Mouse (Mus musculus): ENCODE data around the gene Trim72.

Gene Trim72

GRCm38 (mm10) chr7:128050739-128051138 is 47.0 kb downstream of the Trim72 start:
- in situ Hi-C loops (cut with MboI), result no loop called here

DNA sequence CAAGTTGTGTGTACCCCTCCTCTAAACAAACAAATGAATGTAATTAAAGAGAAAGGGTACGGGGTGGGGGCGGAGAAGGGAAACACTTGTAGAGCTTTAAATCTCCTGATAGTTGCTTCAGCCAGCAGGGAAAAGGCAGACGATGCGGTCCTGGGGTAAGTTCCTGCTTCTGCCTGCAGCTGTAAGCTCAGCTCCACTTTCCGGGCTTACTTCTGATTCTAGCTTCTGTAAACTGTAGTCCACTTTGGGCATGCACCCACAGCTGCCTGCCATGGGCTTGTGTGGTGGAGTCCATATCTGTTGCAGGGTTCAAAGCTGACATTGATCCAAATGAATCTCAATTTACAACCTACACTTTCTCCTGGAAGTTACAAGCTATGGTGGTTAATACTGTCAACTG is 49.3 kb downstream of the Trim72 start:
- in situ Hi-C loops (cut with MboI), result no loop called here

DNA sequence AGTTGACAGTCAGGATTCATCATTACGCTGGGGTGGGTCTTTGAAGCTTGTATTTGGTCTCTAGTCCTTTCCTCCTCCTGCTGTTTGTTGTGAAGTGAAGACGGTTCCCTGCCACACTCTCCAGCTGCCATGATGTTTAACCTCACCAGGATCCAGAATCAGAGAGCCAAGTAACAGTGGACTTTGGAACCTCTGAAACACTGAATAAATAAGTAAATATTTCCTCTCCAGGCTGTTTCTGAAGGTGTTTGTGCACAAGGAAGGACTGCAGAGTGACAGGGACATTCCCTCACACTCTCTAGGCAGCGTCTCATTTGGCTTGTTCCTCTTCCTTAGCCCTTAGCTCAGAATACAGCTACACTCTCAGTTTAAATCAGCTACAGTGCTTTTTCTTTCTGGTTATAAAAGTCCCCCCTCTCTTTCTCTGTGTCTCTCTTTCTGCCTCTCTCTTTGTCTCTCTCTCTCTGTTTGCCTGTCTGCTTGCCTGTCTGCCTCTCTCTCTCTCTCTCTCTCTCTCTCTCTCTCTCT is 53.2 kb downstream of the Trim72 start:
- in situ Hi-C loops (cut with MboI), result no loop called here

DNA sequence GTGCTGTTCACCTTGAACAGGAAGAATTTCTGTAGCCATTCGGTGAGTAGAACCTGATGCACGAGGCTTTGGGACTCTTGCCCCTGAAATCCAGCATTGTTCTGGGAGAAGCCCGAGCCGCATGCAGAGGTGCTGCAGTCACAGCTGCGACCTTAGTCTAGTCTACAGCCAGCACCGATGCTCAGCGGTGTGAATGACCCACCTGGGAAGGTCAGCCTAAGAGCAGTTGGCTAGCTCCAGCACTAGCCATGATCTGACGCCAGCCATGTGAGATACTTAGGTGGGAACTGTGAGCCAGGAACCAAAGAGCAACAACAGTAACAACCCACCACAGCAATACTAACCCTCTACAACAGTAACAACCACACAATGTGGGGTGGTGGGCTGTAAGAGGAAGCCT is 54.1 kb downstream of the Trim72 start:
- in situ Hi-C loops (cut with MboI), result no loop called here

DNA sequence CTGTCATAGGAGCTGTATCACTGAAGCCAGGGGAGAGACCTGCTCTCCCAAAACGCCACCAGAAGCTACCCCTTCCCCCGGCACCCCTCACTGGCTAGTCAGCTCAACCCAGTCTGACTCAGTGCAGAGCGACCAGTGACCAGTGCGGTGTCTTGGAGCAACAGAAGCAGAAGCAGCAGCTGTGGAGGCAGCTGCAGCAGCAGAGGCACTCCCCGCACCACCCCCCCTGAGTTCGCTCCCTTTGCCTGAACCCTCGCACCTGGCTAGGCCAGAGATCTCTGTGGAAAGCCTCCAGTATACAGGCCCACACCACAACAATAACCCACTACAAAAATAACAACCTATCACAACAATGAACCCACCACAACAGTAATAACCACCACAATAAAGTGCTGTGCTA is 54.8 kb downstream of the Trim72 start:
- in situ Hi-C loops (cut with MboI), result no loop called here

DNA sequence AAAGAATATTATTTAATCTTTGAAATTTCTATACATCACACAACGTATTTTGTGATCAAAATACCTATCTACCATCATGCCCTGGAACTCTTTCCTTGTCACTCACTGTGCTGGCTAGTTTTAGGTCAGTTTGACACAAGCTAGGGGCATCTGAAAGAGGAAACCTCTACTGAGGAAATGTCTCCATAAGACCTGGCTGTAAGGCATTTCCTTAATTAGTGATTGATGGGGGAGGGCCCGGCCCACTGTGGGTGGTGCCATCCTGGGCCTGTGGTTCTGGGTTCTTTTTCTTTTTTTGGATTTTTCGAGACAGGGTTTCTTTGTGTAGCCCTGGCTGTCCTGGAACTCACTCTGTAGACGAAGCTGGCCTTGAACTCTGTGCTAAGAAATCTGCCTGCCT is 55.3 kb downstream of the Trim72 start:
- in situ Hi-C loops (cut with MboI), result no loop called here

All from mature B cell (primary cell).